Comparison of ENCODE assay signal across 8 mouse cellular contexts in the genomic region with DNA sequence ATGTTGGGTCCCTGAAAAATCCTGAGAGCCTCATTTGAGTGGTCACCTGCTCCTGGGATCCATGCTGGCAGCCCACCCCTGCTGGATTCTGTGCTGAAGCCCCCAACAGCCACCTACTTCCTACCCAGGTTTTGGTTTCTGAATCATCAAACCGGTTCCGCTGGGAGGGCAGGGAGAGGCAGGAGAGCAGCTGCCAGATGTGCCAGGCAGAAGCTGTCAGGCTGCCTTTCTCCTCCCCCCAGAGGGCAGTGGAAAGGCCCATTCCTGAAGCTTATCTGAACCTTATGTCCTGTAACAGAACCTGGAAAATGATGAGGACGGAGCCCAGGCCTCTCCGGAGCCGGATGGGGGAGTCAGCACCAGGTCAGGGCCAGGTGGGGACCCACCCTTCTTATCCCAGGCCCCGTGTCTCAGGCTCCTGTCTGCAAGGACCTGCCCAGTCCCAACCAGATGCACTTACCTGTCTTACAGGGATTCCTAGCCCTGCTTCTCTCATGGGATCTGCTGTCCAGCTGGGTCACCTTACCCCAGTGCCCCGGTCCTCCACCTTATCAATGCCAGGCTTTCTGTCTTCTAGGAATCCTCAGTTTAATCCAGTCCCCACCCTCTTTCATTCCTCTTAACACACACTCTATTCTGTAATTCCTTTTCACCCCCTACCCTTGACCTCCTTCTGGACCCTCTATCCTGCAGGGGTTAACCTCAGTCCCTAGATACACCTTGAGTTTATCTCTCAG. TPM values are rescaled to one million over a fixed set of nuclear protein-coding genes. Genes with fewer than 3 reads are reported as not detected.
DNase-seq lines count a peak whose midpoint lies in the region; ATAC-seq and TF ChIP-seq lines count a peak whose summit lies in the region.

No protein-coding gene starts in this region.

- no peaks in the 10 kb centered on the region for H3K9me3 ChIP-seq in heart, embryonic 14.5 days (ENCODE audit: control insufficient read depth, low read length)
- H3K9me3 ChIP-seq in ES-Bruce4 (replicated peaks; ENCODE audit: control insufficient read depth, insufficient read depth, low read length, poor library complexity, severe bottlenecking) = no peaks in the 10 kb centered on the region
- no peaks in the 10 kb centered on the region for H3K9me3 ChIP-seq in forebrain, embryonic 11.5 days (ENCODE audit: control insufficient read depth, low read length)
- H3K9me3 ChIP-seq in limb, embryonic 13.5 days = no peaks in the 10 kb centered on the region
- no peaks in the 10 kb centered on the region for H3K9me3 ChIP-seq in neural tube, embryonic 15.5 days (replicated peaks)

- no peaks in the 10 kb centered on the region for H3K27me3 ChIP-seq in heart, embryonic 14.5 days (ENCODE audit: control insufficient read depth, insufficient read depth, low read length)
- no peaks in the 10 kb centered on the region for H3K27me3 ChIP-seq in ES-Bruce4 (ENCODE audit: control insufficient read depth, insufficient read depth, low read length, poor library complexity, severe bottlenecking)
- no peaks in the 10 kb centered on the region for H3K27me3 ChIP-seq in forebrain, embryonic 11.5 days (ENCODE audit: control insufficient read depth, insufficient read depth, low read length)
- no peaks in the 10 kb centered on the region for H3K27me3 ChIP-seq in limb, embryonic 13.5 days
- H3K27me3 ChIP-seq in neural tube, embryonic 15.5 days (replicated peaks) = no peaks in the 10 kb centered on the region

- peak overlapping the region; percentile 94 for H3K9ac ChIP-seq in heart, embryonic 14.5 days (ENCODE audit: low read length)
- peak overlapping the region; percentile 76 for H3K9ac ChIP-seq in ES-Bruce4 (ENCODE audit: low read depth, poor library complexity, severe bottlenecking)
- H3K9ac ChIP-seq in forebrain, embryonic 11.5 days (ENCODE audit: low read length) = peak overlapping the region; percentile 71
- H3K9ac ChIP-seq in limb, embryonic 13.5 days = peak overlapping the region; percentile 86
- peak overlapping the region; percentile 85 for H3K9ac ChIP-seq in neural tube, embryonic 15.5 days (replicated peaks)

- no peak for TF ChIP-seq CTCF in ES-Bruce4 (IDR thresholded peaks at IDR 0.05; ENCODE audit: low read depth, low read length)

- peak overlapping the region; percentile 87 for H3K4me2 ChIP-seq in heart, embryonic 14.5 days (ENCODE audit: low read length)
- peak overlapping the region; percentile 73 for H3K4me2 ChIP-seq in forebrain, embryonic 11.5 days (ENCODE audit: low read depth, low read length, severe bottlenecking)
- peak overlapping the region; percentile 89 for H3K4me2 ChIP-seq in limb, embryonic 13.5 days (replicated peaks)
- H3K4me2 ChIP-seq in neural tube, embryonic 15.5 days = peak overlapping the region; percentile 70

- H3K36me3 ChIP-seq in heart, embryonic 14.5 days (ENCODE audit: control insufficient read depth, insufficient read depth, low read length) = peaks cover 40% of the 10 kb centered on the region
- 0 out of 2 replicates have a peak, but pooled peaks cover 3% of the 10 kb centered on the region for H3K36me3 ChIP-seq in ES-Bruce4 (ENCODE audit: control insufficient read depth, insufficient read depth, low read length, poor library complexity, severe bottlenecking)
- H3K36me3 ChIP-seq in forebrain, embryonic 11.5 days (ENCODE audit: control insufficient read depth, insufficient read depth, low read length) = no peaks in the 10 kb centered on the region; the same call in 1 of the 2 replicates
- peaks cover 43% of the 10 kb centered on the region for H3K36me3 ChIP-seq in limb, embryonic 13.5 days
- peaks cover 28% of the 10 kb centered on the region for H3K36me3 ChIP-seq in neural tube, embryonic 15.5 days

- WGBS in heart, embryonic 14.5 days = 61% methylated on average over 7 of the region's 7 CpGs
- WGBS in forebrain, embryonic 11.5 days = 70% methylated on average over 7 of the region's 7 CpGs
- 45% methylated on average over 7 of the region's 7 CpGs for WGBS in limb, embryonic 13.5 days
- 66% methylated on average over 7 of the region's 7 CpGs for WGBS in neural tube, embryonic 15.5 days

- peaks cover 12 to 22% of the 10 kb centered on the region in 2 experiments for H3K4me1 ChIP-seq in heart, embryonic 14.5 days (ENCODE audit: control insufficient read depth in 2 of 2, insufficient read depth in 2 of 2, low read length in 2 of 2)
- H3K4me1 ChIP-seq in ES-Bruce4 (ENCODE audit: control insufficient read depth, insufficient read depth, low read length) = peaks cover 1% of the 10 kb centered on the region
- peaks cover 9% of the 10 kb centered on the region for H3K4me1 ChIP-seq in forebrain, embryonic 11.5 days (replicated peaks; ENCODE audit: control insufficient read depth, insufficient read depth, low read length)
- peaks cover 28% of the 10 kb centered on the region for H3K4me1 ChIP-seq in limb, embryonic 13.5 days
- H3K4me1 ChIP-seq in neural tube, embryonic 15.5 days = peaks cover 27% of the 10 kb centered on the region

- H3K27ac ChIP-seq in heart, embryonic 14.5 days (replicated peaks in 1 of 2; ENCODE audit: control insufficient read depth in 1 of 2, insufficient read depth in 1 of 2, low read depth in 2 of 2, low read length in 2 of 2) = no peak overlapping the region
- H3K27ac ChIP-seq in ES-Bruce4 (ENCODE audit: insufficient read depth, low read length) = no peak overlapping the region
- no peak overlapping the region for H3K27ac ChIP-seq in forebrain, embryonic 11.5 days (ENCODE audit: low read depth, low read length)
- H3K27ac ChIP-seq in limb, embryonic 13.5 days = 0 out of 2 replicates have a peak overlapping the region, but pooled peaks have one; percentile 39
- peak overlapping the region; percentile 80 for H3K27ac ChIP-seq in neural tube, embryonic 15.5 days (replicated peaks)

- TF ChIP-seq EP300 in ES-Bruce4 (IDR thresholded peaks at IDR 0.05; ENCODE audit: insufficient read depth, low read depth, low read length) = no peak

- no peak for ATAC-seq in heart, embryonic 14.5 days (ENCODE audit: insufficient number of reproducible peaks, insufficient read depth, low FRiP score, low read depth)
- no peak for ATAC-seq in forebrain, embryonic 11.5 days (replicated peaks; ENCODE audit: low FRiP score)
- no peak for ATAC-seq in limb, embryonic 13.5 days (ENCODE audit: low FRiP score, low read depth)
- ATAC-seq in neural tube, embryonic 15.5 days (ENCODE audit: low FRiP score) = no peak

- DNase-seq in heart, adult 8-10 months (ENCODE audit: low spot score) = no peak
- DNase-seq in forebrain, embryonic 11.5 days (ENCODE audit: low spot score) = no peak
- no peak for DNase-seq in gastrocnemius, postnatal 36 days
- no peak for DNase-seq in frontal cortex, postnatal 10 days (ENCODE audit: low spot score in 2 of 2)

- TF ChIP-seq POLR2A in ES-Bruce4 (IDR thresholded peaks at IDR 0.05; ENCODE audit: insufficient read depth, low read length) = no peak

- intact Hi-C loops in gastrocnemius, postnatal 36 days (cut with DNase I) = no loop called here

- H3K4me3 ChIP-seq in heart, embryonic 14.5 days (ENCODE audit: control insufficient read depth in 1 of 2, insufficient read depth in 1 of 2, low read depth in 1 of 2, low read length in 2 of 2) = peak overlapping the region; percentile 70 to 87
- H3K4me3 ChIP-seq in ES-Bruce4 (ENCODE audit: low read depth, low read length) = peak overlapping the region; percentile 97
- H3K4me3 ChIP-seq in forebrain, embryonic 11.5 days (ENCODE audit: low read depth, low read length) = peak overlapping the region; percentile 77
- H3K4me3 ChIP-seq in limb, embryonic 13.5 days = peak overlapping the region; percentile 87
- H3K4me3 ChIP-seq in neural tube, embryonic 15.5 days (replicated peaks) = peak overlapping the region; percentile 87

RNA-seq across cellular contexts. Expression of gene Aip, which starts 1.3 kb away (rescaled TPM):
- 87.3 and 100 TPM in 2 replicates for polyA plus RNA-seq in heart, embryonic 14.5 days (2014; fragmentation: Nextera tagmentation; extraction: Ambion mirVana)
- total RNA-seq in heart, adult 8-10 months (2022) = 10 to 100 TPM; 65.9 to 79.6 (median 70.7) TPM
- polyA plus RNA-seq in ES-Bruce4 (2011; ENCODE audit: insufficient read depth, insufficient read length, low read depth, missing spikeins) = 43.8 and 51.3 TPM in 2 replicates
- polyA plus RNA-seq in forebrain, embryonic 11.5 days (2014; fragmentation: Nextera tagmentation; extraction: Ambion mirVana) = 52.3 and 59.0 TPM in 2 replicates
- 98.5 and 105 TPM in 2 replicates for polyA plus RNA-seq in limb, embryonic 13.5 days (2015; fragmentation: Nextera tagmentation; extraction: Ambion mirVana)
- polyA plus RNA-seq in neural tube, embryonic 15.5 days (2015; fragmentation: Nextera tagmentation; extraction: Ambion mirVana) = 105 and 111 TPM in 2 replicates
- 10 to 100 TPM; 58.2 to 68.0 TPM for total RNA-seq in gastrocnemius, postnatal 36 days (2021)

RNA-seq across cellular contexts. Expression of gene Gpr152, which starts 12.7 kb away (rescaled TPM):
- polyA plus RNA-seq in heart, embryonic 14.5 days (2014; fragmentation: Nextera tagmentation; extraction: Ambion mirVana) = not detected in 2 replicates
- not detected for total RNA-seq in heart, adult 8-10 months (2022)
- polyA plus RNA-seq in ES-Bruce4 (2011; ENCODE audit: insufficient read depth, insufficient read length, low read depth, missing spikeins) = not detected in 2 replicates
- not detected in 2 replicates for polyA plus RNA-seq in forebrain, embryonic 11.5 days (2014; fragmentation: Nextera tagmentation; extraction: Ambion mirVana)
- not detected in 2 replicates for polyA plus RNA-seq in limb, embryonic 13.5 days (2015; fragmentation: Nextera tagmentation; extraction: Ambion mirVana)
- polyA plus RNA-seq in neural tube, embryonic 15.5 days (2015; fragmentation: Nextera tagmentation; extraction: Ambion mirVana) = not detected in 2 replicates
- not detected for total RNA-seq in gastrocnemius, postnatal 36 days (2021)

RNA-seq across cellular contexts. Expression of gene Cabp4, which starts 16.9 kb away (rescaled TPM):
- not detected in 2 replicates for polyA plus RNA-seq in heart, embryonic 14.5 days (2014; fragmentation: Nextera tagmentation; extraction: Ambion mirVana)
- total RNA-seq in heart, adult 8-10 months (2022) = not detected
- polyA plus RNA-seq in ES-Bruce4 (2011; ENCODE audit: insufficient read depth, insufficient read length, low read depth, missing spikeins) = not detected in 2 replicates
- not detected in 2 replicates for polyA plus RNA-seq in forebrain, embryonic 11.5 days (2014; fragmentation: Nextera tagmentation; extraction: Ambion mirVana)
- polyA plus RNA-seq in limb, embryonic 13.5 days (2015; fragmentation: Nextera tagmentation; extraction: Ambion mirVana) = 0.05 and 0.13 TPM in 2 replicates
- polyA plus RNA-seq in neural tube, embryonic 15.5 days (2015; fragmentation: Nextera tagmentation; extraction: Ambion mirVana) = 0.20 and 0.28 TPM in 2 replicates
- not detected for total RNA-seq in gastrocnemius, postnatal 36 days (2021)

RNA-seq across cellular contexts. Expression of gene Coro1b, which starts 21.5 kb away (rescaled TPM):
- 117 and 122 TPM in 2 replicates for polyA plus RNA-seq in heart, embryonic 14.5 days (2014; fragmentation: Nextera tagmentation; extraction: Ambion mirVana)
- total RNA-seq in heart, adult 8-10 months (2022) = 10 to 100 TPM; 34.9 to 55.9 (median 42.8) TPM
- 82.4 and 88.1 TPM in 2 replicates for polyA plus RNA-seq in ES-Bruce4 (2011; ENCODE audit: insufficient read depth, insufficient read length, low read depth, missing spikeins)
- polyA plus RNA-seq in forebrain, embryonic 11.5 days (2014; fragmentation: Nextera tagmentation; extraction: Ambion mirVana) = 119 and 128 TPM in 2 replicates
- 137 and 146 TPM in 2 replicates for polyA plus RNA-seq in limb, embryonic 13.5 days (2015; fragmentation: Nextera tagmentation; extraction: Ambion mirVana)
- 102 and 141 TPM in 2 replicates for polyA plus RNA-seq in neural tube, embryonic 15.5 days (2015; fragmentation: Nextera tagmentation; extraction: Ambion mirVana)
- 10 to 100 TPM; 13.9 to 15.3 TPM for total RNA-seq in gastrocnemius, postnatal 36 days (2021)

RNA-seq across cellular contexts. Expression of gene Ptprcap, which starts 26.5 kb away (rescaled TPM):
- polyA plus RNA-seq in heart, embryonic 14.5 days (2014; fragmentation: Nextera tagmentation; extraction: Ambion mirVana) = 0.54 and 0.82 TPM in 2 replicates
- total RNA-seq in heart, adult 8-10 months (2022) = 1 to 10 TPM in 3 of 4 experiments, under 1 TPM in 1; 0.73 to 2.4 (median 1.3) TPM
- not detected in 2 replicates for polyA plus RNA-seq in ES-Bruce4 (2011; ENCODE audit: insufficient read depth, insufficient read length, low read depth, missing spikeins)
- polyA plus RNA-seq in forebrain, embryonic 11.5 days (2014; fragmentation: Nextera tagmentation; extraction: Ambion mirVana) = 0.52 and 0.96 TPM in 2 replicates
- 2.7 and 3.6 TPM in 2 replicates for polyA plus RNA-seq in limb, embryonic 13.5 days (2015; fragmentation: Nextera tagmentation; extraction: Ambion mirVana)
- 1.0 and 52.3 TPM in 2 replicates for polyA plus RNA-seq in neural tube, embryonic 15.5 days (2015; fragmentation: Nextera tagmentation; extraction: Ambion mirVana)
- total RNA-seq in gastrocnemius, postnatal 36 days (2021) = 1 to 10 TPM in 1 of 2 experiments, under 1 TPM in 1; 0.86 to 1.8 TPM

Comparison
In these comparisons a context has a peak if more than half of its experiments do, and no peak if none do; other contexts are left out.
1. H3K27ac ChIP-seq: peak in limb, embryonic 13.5 days (single experiment) and neural tube, embryonic 15.5 days (single experiment); none in heart, embryonic 14.5 days (0 of 2), ES-Bruce4 (single experiment) and forebrain, embryonic 11.5 days (single experiment).
2. Peak in every context shown above with its lines, with median percentiles within 50 percentile points of each other: H3K4me2 ChIP-seq, H3K4me3 ChIP-seq and H3K9ac ChIP-seq.